Mouse (Mus musculus): ENCODE results near the gene Atp8a2.

Atp8a2 gene

DNA sequence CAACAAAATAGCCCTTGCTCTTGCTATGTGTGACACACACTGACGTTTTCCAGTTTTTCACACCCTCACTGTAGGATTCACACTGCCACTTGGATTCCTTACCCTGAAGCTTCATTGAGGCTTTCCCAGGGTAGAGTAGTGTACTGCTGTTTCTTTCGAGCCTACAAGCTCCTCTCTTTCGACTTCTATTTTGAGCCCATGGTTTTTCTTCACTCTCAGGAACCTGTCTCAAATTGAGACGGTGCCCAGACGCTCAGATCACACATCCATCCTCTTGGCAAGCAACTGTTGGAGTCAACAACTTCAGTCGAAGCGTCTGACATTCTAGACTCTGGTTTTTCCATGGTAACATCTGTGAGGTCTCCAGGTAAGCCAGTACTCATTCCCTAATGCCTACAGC lies at the start of gene Atp8a2:
Gene Atp8a2 (minus strand): TSS at position 296 of the 400 bp plus-strand sequence.
- DNase-seq (ENCODE audit: low spot score): no peak

DNA sequence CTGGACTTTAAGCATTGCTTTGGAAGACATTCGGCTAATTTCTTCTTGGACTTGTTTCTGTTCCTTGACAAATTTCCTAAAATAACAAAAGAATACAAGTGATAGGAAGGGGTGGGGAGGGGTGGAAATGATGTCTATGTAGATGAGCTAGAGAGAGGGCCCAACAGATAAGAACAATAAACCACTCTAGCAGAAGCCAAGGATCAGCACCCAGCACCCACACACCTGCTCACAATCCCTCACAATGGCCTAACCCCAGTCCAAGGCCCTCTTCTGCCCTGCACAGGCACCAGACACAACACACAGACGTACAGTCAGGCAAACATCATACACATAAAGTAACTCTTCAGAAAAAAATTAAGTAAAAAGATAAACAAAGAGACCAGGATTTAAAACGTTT lies 41.6 kb upstream of the Atp8a2 start:
- no peak for DNase-seq (ENCODE audit: low spot score)

DNA sequence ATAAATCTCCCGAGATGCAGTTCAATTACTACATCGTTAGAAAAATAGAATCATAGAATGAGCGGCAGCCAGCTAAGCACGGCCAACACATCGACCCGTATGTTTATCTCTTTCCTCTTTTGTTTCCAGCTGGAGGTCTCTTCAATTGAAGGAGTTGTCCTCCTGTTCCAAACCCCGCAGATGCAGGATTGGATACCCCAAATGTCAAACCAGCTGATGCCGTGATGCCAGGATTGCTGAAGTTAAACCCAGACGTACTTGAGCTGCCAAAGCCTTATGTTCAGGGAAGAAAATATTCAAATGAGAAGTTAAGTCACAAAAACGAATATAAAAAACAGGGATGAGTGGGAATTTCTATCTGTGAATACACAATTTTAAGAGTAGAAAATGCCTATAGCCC lies 22.9 kb upstream of the Atp8a2 start:
- no peak for DNase-seq (ENCODE audit: low spot score)

DNA sequence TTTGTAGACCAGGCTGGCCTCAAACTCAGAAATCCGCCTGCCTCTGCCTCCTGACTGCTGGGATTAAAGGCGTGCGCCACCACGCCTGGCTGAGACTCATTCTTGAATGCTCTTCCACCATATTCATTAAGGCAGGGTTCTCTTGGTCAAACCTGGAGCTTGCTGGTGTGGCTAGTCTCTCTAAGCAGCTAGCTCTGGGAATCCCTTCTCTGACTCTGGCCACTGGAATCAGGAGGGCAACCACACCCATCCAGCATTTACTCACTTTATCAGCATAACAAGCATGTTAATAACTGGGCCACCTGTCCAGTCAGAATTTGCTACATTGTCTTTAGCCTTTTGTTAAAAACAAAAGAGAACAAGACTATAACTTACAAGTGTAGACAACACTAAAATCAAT lies 20.6 kb upstream of the Atp8a2 start:
- no peak for DNase-seq (ENCODE audit: low spot score)

DNA sequence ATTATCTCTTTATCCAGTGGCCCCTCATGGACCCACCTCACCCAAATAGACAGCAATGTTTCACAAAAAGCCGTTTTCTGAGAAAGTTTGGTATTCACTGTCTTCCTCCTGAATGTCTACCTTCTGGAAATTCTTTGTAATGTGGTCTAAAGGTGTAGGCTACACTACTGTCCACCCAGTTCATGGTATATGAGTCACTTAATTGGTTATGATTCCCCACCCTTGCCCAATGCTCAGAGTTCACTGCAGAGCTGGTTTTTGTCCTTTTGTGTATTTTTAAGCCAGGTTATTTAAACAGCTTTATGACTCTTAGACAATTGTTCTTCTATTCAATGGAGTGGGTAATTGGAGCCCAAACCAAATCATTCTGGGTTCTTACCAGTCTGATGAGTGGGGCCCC lies 19.1 kb upstream of the Atp8a2 start:
- DNase-seq (ENCODE audit: low spot score): no peak

DNA sequence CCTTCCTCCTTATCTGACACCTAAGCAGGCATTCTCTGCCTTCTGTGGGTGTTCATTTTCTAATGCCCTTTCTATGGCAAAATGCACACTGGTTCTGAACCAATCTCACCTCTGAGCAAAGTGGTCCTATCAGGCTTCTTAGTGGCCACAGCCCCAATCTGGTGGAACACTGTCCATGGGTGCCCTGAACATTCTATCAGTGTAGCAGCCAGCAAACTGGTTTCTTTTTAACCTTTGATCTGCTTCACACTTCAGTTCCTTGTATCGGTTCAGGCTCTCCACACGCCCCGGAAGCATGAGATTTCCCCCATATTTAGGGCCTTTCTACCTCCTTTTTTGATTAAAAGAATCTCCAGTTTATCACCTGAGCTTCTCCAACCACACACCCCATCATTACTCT lies 18.0 kb upstream of the Atp8a2 start:
- DNase-seq (ENCODE audit: low spot score): no peak

DNA sequence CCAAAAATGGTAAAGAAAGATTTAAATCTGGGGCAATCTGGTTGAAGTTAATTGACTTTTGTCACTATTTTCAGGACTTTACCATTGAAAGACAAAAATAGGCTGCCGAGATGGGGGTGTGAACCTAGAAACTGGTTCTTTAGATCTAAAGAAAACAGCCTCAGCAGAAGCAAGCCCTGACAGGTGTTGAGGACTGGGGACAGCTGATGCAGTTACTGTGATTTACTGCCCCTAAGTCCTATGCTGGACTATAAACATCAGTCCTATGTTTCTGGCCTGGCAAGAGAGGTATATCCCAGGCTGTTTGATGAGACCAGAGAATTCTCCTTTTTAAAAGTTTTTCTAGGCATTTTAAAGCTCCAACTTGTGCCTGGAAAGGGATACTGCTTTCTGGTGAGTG lies 17.1 kb upstream of the Atp8a2 start:
- no peak for DNase-seq (ENCODE audit: low spot score)

DNA sequence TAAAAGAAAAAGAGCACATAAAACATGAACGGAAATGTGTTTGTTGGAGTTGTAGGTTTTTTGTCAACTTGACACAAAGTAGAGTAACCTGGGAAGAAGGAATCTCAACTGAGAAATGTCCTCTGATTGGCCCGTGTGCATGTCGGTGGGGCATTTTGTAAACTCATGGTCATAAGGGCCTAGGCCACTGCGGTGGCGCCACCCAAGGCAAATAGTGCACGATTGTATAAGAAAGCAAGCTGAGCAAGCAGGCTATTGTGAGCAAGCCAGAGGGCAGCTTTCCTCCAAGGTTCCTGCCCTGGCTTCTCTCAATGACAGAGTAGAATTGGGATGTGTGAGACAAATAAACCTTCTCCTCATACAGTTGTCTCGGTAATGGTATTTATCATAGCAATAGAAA lies 12.2 kb upstream of the Atp8a2 start:
- no peak for DNase-seq (ENCODE audit: low spot score)

DNA sequence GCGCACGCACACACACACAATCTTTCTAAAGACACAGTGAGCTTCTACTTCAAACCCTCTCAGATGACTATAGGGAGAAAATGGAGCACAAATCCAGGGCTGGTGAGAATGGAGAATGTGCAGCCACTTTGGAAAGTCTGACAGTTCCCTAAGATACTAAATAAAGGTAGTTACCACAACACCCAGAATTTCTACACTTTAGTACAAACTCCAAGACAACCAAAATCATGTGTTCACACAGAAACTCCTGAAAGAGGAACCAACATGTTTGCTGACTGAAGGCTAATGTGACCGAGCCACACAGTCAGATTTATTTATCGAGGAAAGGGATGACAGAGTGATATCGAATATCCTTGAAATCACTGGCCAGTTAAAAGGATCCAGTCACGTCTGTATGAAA lies 8.0 kb upstream of the Atp8a2 start:
- DNase-seq (ENCODE audit: low spot score): no peak

DNA sequence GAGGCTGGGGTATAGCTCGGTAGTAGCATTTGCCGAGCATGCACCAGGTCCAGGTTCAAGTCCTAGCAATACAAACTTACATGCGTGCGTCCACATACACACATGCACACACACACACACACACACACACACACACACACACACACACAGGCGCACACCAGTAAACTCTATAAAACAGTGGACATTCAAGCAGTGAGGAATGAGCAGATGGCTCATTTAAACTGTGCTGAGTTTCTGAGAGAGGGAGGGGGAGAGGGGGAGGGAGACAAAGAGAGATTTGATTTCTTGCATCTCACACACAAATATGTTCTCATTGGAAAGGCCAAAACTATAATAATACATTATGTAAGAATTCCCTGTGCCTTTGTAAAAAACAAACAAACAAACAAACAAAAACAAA lies 980 bp downstream of the Atp8a2 start:
- DNase-seq (ENCODE audit: low spot score): no peak

DNA sequence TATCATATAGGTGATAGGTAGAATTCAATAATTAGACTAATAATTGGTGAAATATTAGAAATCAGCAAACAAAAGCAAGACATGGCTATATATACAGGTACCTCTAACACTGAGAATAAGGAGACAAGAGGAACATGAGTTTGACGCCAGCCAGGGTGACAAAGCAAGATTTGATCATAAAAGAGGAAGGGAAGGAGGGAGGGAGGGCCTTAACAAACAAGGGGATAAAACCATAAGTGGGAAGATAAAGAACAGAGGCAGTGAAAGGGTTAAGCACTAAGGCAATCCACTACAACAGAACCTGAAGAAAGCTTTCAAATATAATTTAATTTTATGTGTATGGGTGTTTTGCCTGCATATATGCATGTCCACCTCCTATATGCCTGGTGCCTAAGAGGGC lies 2.4 kb downstream of the Atp8a2 start:
- DNase-seq (ENCODE audit: low spot score): no peak

DNA sequence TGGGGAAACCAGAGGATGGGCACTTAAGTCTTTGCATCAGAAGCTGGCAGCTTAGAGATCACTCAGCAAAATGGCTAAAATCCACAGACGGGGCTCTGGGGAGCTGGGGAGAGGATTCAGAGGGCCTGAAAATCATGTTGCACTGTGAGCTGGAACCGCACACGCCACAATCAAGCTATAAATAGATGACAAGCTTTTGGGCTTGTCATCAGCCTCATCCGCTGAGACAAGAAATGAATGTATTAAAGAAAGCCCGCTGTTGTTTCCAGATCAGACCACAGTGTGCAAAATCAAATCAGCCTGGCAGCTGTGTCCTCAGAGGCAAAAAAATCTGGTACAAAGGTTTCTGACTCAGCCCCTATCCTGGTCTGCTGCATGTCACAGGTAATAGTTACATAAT lies 7.2 kb downstream of the Atp8a2 start:
- no peak for DNase-seq (ENCODE audit: low spot score)

DNA sequence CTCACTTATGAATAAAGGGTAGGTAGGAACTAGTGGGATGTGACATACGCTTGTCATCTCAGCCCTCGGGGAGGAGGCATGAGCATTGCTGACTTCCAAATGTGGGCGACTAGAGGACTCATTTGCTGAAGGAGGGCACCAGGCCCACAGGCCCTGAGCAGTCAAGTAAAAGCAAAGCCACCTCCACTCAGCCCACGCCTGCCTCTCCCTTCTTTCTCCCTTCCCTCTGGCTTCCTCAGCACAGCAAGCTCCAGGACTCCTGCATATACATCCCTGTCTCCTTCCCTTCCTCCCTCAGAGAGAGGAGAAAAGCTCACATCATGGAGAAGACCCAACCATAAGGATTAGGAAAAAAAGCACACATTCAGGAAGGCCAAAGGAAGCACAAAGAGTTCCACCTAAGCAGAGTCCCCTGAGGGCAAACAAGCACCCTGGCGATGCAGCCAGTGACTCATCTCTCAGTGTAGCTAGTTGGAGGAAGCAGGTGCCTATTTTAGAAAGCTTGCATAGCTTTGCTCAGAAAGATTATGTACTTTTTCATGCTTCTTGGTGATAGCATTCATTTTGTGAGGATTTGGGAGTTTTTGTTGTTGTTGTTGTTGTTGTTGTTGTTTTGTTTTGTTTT lies 8.7 kb downstream of the Atp8a2 start:
- no peak for DNase-seq (ENCODE audit: low spot score)

DNA sequence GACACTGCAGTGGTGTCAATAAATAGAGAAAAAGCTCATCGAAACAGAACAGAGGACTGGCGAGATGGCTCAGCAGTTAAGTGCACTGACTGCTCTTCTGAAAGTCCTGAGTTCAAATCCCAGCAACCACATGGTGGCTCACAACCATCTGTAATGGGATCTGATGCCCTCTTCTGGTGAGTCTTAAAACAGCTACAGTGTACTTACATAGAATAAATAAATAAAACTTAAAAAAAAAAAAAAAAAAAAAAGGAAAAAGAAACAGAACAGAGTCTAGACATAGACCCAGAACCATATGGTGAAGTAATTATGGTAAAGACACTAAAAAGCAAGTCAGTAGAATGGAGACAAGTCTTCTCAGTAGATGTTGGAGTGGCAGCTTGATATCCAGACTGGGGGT lies 15.7 kb downstream of the Atp8a2 start:
- DNase-seq (ENCODE audit: low spot score): no peak

DNA sequence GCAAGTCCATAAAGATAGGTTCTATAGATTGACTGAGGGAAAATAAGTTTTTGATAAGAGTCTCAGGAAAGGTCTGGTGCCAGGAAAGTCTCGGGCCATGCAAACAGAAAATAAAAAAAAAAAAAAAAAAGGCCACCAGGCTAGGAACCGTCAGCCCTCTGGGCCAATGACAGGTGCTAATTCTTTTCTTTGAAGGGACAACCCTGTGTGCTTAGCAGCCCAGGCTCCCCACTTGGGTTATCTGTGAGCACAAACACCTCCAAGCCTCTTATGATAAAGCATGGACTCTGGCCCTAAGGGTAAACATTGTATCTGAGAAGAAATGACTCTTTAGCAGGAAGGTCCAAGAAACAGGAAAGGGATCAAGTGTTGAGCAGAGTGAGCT lies 18.4 kb downstream of the Atp8a2 start:
- DNase-seq (ENCODE audit: low spot score): no peak

DNA sequence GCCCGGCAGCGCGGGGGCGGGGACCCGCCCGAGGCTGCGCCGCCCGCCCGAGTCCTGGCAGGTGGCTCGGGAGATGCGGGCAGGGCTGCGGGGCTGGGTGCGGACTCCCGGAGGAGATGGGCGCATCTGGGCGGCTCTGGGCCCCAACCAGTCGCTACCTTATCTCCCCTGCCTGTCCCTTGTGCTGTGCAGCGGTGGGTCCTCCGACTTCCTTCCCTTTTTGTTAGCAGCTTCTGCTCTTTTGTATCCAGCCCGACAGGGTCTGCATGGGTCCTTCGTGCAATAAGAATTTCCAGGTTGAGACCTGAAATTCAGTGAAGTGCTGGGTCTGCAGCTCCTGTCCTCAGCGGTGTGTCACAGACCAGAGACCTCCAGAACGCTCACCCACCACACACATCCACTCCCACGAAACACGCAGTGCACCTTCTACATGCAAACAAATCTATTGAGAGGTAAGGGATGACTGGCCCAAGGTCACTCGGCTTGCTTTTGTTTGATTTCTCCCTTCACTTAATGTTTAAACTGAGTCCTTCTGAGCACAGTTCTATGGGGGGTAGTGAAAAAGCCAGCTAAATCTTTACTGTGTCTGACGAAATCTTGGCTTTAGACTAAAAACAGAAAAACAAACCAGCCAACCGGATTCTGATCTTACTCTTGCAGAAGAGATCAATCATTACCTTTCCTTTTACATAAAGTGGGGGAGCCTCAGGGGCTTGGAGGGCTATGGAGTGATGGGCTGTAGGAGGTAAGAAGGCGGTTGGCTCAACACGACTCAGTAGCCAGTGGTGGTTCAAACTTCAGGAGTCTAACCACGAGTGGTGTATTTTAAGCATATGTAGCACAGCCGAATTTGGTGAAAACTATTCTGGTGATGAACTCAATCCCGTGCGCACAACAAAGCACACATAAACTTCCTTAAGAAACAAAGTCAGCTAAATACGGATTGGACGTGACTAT lies 19.1 kb downstream of the Atp8a2 start:
- DNase-seq (ENCODE audit: low spot score): no peak

DNA sequence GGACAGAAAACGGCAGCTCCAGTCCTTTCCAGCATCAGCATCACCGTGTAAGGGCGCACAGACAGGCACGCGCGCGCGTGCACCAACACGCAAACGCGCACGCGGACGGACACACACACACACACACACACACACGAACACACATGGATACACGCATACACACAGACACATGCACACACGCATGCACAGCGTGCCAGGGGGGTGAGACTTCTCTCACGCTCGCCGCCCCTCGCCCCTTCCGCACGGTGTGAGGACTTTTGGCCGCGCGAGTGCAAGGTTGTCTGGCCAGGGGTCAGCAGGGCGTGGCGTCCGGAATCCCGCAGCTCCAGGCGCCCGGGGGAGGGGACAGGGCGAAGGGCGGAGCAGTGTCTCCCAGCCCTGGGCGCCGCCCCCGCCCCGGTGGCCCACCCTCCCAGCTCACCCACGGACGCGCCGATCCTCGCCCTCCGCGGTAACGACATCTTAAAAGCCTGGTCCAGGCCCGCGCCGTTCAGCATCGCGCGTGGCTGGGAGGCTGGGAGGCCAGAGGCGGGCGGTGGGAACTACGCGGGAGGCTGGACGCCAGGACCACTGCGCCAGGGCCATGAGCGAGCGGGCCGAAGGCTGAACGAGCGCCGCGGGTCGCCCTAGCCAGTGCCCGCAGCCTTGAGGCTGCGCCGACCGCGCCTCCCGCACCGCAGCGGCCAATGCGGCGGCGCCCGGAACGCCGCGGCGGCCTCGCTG lies 19.9 kb downstream of the Atp8a2 start:
- DNase-seq (ENCODE audit: low spot score): no peak

DNA sequence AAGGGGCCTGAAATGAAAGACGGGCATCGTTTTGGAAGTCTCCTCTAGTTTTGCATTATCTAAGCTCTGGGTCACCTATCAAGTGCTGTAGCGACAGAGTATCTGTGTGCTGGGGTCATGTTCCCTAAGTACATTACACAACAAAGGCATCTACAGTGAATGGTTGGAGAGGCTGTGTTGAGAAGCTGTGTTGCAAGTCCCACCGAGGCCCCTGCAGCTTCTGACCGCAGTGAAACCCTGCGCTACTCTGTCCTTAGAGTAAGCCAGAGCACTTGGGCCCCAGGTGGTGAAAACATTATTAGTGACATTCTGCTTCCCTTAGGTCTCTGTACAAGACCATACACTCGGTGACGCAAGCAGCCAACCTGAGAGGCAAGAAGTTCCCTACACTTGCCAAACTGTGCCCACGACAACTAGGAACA lies 20.5 kb downstream of the Atp8a2 start:
- no peak for DNase-seq (ENCODE audit: low spot score)

DNA sequence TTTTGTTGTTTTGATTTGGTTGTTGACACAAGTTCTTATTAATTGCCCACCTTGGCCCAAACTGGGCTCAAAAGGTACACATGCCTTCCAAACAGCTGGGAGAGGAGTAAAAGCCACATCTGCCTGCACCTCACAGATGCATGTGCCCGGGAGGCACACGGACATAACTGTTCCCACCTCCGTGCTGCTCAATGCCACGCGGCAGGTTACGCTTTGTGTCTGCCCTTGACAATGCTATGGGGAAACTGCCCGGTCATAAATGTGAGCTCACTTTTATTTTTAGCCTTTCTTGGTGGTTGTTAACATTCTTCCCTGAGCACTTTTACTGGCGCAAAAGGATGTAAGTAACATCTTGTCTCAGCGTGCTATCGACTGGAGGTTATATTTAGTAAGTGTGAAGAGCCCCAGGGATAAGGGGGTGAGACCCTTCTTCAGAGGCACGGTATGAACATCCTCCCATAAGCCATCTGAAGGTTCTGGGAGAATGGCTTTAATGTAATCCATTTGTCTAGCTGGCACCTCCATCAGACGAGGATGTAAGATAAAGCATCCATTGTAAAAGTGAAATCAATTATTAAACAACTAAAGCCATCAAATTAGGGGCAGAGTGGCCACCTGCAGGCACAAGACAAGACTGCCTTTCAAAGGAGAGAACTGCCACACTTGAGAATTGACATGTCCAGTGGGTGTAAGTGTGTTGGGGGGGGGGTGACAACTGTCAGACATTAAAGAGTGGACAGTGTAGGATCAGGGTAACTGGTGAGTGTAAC lies 24.5 kb downstream of the Atp8a2 start:
- no peak for DNase-seq (ENCODE audit: low spot score)

DNA sequence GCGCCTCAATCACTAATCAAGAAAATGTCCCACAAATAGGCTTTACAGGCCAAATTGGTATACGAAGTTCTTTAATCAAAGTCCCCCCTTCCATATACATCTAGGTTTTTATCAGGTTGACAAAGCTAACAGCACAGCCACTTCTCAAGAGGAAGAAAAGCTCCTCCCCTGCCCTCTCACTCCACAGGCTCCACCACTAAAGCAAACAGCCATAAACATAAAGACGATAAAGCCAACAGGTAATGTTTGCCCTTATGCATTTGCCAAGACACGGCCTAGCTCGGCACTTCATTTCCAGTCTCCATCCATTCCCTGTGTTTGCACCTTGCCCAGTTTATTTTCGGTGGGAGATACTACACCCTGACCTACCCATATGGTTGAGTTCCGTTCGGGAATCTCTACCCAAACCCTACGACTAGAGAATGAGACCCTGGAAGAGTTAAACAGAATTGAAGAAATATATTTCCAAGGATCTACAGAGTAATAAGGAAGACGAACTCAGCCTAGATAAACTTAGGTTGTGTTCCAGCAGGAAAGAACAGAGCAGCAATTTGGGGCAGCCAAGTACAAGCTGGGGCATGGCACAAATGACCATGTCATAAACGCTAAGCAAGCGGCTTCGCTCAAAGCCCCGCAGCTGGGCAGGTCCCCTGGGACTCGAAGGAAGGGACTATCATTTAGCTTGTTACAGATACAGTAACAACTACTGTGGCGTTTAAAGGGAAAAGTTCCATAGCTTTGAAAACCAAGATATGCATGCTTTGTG lies 26.0 kb downstream of the Atp8a2 start:
- DNase-seq (ENCODE audit: low spot score): no peak

DNA sequence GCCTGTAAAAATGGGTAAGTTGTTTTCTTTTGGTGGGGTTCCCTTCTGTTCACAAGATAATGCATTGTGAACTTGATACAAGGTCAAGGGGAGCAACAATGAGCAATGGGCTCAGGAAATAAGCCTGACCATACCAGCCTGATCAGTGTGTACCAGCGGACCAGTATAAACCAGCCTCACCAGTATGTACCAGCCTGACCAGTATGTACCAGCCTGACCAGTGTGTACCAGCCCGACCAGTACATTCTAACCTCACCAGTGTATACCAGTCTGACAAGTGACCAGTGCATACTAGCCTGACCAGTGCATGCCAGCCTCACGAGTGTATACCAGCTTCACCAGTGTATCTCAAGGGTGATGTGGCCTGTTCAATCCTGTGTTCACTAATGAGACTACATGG lies 33.6 kb downstream of the Atp8a2 start:
- no peak for DNase-seq (ENCODE audit: low spot score)
